Mouse (Mus musculus) layer of hippocampus, postnatal 25 days (tissue): ENCODE measurements around the gene Olfr1489. TPM values are rescaled to one million over a fixed set of nuclear protein-coding genes. Genes with fewer than 3 reads are reported as not detected.
"Not testable (repeated sequence)": the region's sequence is repeated elsewhere in the genome, so short reads cannot be mapped to it uniquely, and the experiment has no call there.

Experiments
- DNase-seq, 2 experiments: peaks; one replicate each; pipeline ENCODE4 v3.0.0; 2022; ENCODE audit warnings: mixed read lengths in 2 of 2, low spot score in 1 of 2; ENCODE audit errors: extremely low spot score in 1 of 2
- microRNA-seq, 2 experiments: library from miRNA; unstranded; fragments of <30 nt; microRNA quantifications; one replicate each; pipeline ENCODE4 v1.2.0; 2021
- total RNA-seq, 2 experiments: library from RNA; stranded (reverse); gene quantifications; 2 replicates each; pipeline ENCODE4 v1.2.3; 2021

The Olfr1489 gene
- total RNA-seq, result not detected

- DNase-seq, result no peak
Observed at GRCm38 (mm10) chr19:13631321-13631720, at the start of gene Olfr1489. Gene Olfr1489 (plus strand): TSS chr19:13631621.

DNA sequence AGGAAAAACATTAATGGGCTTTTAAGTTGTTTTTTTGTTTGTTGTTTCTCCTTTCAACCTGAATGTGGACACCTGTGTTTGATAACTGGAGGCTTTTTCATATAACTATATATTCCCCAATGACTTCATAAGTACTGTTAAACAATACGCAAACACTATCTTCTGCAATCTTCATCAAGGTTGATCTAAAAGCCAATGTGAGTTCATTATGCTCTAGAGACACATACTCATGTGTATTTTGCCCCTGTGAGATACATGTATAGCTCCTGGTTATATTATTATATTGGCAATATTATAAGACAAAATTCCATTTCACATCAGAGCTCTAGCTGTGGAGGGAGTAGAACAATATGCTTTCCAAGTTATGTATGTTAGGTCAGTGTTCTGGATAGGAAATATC lies 48.2 kb upstream of the Olfr1489 start, which contains the start of gene Olfr1484:
Olfr1484 (plus strand) TSS at position 301 of the 400 bp plus-strand sequence.
- no peak for DNase-seq

DNA sequence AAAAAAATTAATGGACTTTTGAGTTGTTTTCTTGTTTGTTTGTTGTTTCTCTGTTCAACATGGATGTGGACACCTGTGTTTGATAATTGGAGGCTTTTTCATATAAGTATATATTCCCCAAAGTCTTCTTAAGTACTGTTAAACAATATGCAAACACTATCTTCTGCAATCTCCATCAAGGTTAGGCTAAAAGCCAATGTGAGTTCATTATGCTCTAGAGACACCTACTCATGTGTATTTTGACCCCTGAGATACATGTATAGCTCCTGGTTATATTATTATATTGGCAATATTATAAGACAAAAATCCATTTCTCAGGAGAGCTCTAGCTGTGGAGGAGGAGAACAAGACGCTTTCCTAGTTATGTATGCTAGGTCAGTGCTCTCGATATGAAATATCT lies 14.3 kb upstream of the Olfr1489 start, which contains the start of gene Olfr1487:
Olfr1487 (plus strand) TSS at position 301 of the 400 bp plus-strand sequence.
- not testable (repeated sequence) for DNase-seq

GRCm38 (mm10) chr19:13650791-13651190 lies 19.4 kb downstream of the Olfr1489 start, which contains the start of gene Olfr1490:
Gene Olfr1490 (plus strand): TSS chr19:13651091.
- no peak for DNase-seq

Small RNAs within 50 kb of the gene (microRNA-seq; reads per million reads assigned to microRNA genes)
- 0 reads per million in 2 experiments for gene Gm22323
- gene Gm23931, result 0 reads per million in 2 experiments

Other genes with a start within 250 kb of the Olfr1489 start
- not detected for gene Olfr1469, start 223.8 kb upstream of the Olfr1489 start, total RNA-seq
- not detected for gene Olfr1471, start 188.2 kb upstream of the Olfr1489 start, total RNA-seq
- gene Olfr1472, start 175.5 kb upstream of the Olfr1489 start, total RNA-seq, result not detected
- gene Olfr1474, start 162.1 kb upstream of the Olfr1489 start, total RNA-seq, result not detected
- not detected for gene Olfr1475, start 151.4 kb upstream of the Olfr1489 start, total RNA-seq
- not detected for gene Olfr1477, start 131.1 kb upstream of the Olfr1489 start, total RNA-seq
- gene Olfr1480, start 103.7 kb upstream of the Olfr1489 start, total RNA-seq, result not detected
- not detected for gene Olfr1484, start 48.1 kb upstream of the Olfr1489 start, total RNA-seq
- gene Olfr1487, start 14.2 kb upstream of the Olfr1489 start, total RNA-seq, result not detected
- not detected for gene Olfr1490, start 19.5 kb downstream of the Olfr1489 start, total RNA-seq
- gene Olfr1491, start 65.6 kb downstream of the Olfr1489 start, total RNA-seq, result not detected
- gene Olfr1493-ps1, start 91.7 kb downstream of the Olfr1489 start, total RNA-seq, result not detected
- gene Olfr1494, start 108.1 kb downstream of the Olfr1489 start, total RNA-seq, result not detected
- not detected for gene Olfr1495, start 133.0 kb downstream of the Olfr1489 start, total RNA-seq
- gene Olfr1496, start 146.3 kb downstream of the Olfr1489 start, total RNA-seq, result not detected
- not detected for gene Olfr1497, start 166.6 kb downstream of the Olfr1489 start, total RNA-seq
- not detected for gene Olfr1499, start 187.8 kb downstream of the Olfr1489 start, total RNA-seq
- not detected for gene Olfr1500, start 198.9 kb downstream of the Olfr1489 start, total RNA-seq
- not detected for gene Olfr1501, start 219.1 kb downstream of the Olfr1489 start, total RNA-seq
- not detected for gene Olfr1502, start 230.2 kb downstream of the Olfr1489 start, total RNA-seq